Mouse (Mus musculus) urinary bladder, adult 2 months (tissue): ENCODE measurements around the gene Olfr31. TPM values are rescaled to one million over a fixed set of nuclear protein-coding genes. Genes with fewer than 3 reads are reported as not detected.

ENCODE experiments used
- DNase-seq: peaks from one replicate; pipeline ENCODE4 v3.0.0; 2022; ENCODE audit warnings: low spot score
- polyA plus RNA-seq: library from polyadenylated mRNA; depleted of rRNA; stranded (reverse); fragments of >200 nt; gene quantifications from 2 replicates; pipeline ENCODE4 v1.2.3, GENCODE M21; 2012; rRNA removed

The Olfr31 gene
- polyA plus RNA-seq, 1 experiment, result not detected

GRCm38 (mm10) chr14:14354511-14355359 lies 32.1 kb downstream of the Olfr31 start:
- DNase-seq, result no peak

DNA sequence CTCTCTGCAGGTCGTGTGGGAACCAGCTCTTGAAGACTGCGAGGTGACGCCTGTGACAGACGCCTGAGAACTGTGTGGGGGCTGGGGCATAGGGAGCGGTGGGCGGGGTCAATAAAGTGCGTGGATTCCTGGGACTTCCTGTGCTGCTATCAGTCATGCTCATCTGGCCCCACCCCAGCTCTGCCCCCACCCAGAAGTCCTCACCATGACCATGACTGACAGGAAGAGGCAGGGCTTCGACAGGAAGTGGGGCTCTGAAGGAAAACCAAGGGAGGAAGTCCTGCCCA lies 32.7 kb downstream of the Olfr31 start:
- no peak for DNase-seq

Other genes with a start within 250 kb of the Olfr31 start
- gene Psmd6, start 201.8 kb upstream of the Olfr31 start, polyA plus RNA-seq, result 85.1 and 90.7 TPM in 2 replicates
- not detected in 2 replicates for gene Olfr720, start 136.0 kb upstream of the Olfr31 start, polyA plus RNA-seq
- 22.9 and 23.1 TPM in 2 replicates for gene Il3ra, start 23.4 kb downstream of the Olfr31 start, polyA plus RNA-seq
- gene Olfr721-ps1, start 78.5 kb downstream of the Olfr31 start, polyA plus RNA-seq, result not detected in 2 replicates